Mouse (Mus musculus): ENCODE measurements around the gene Adgrl3. TPM values are rescaled to one million over a fixed set of nuclear protein-coding genes. Genes with fewer than 3 reads are reported as not detected.

The Adgrl3 gene
- 0.55 TPM for polyA plus RNA-seq (2015; fragmentation: Illumina TruSeq; extraction: RNeasy Lipid Tissue Mini Kit (QIAGEN cat#74804); ENCODE audit: insufficient read depth, low read depth, low replicate concordance)

DNA sequence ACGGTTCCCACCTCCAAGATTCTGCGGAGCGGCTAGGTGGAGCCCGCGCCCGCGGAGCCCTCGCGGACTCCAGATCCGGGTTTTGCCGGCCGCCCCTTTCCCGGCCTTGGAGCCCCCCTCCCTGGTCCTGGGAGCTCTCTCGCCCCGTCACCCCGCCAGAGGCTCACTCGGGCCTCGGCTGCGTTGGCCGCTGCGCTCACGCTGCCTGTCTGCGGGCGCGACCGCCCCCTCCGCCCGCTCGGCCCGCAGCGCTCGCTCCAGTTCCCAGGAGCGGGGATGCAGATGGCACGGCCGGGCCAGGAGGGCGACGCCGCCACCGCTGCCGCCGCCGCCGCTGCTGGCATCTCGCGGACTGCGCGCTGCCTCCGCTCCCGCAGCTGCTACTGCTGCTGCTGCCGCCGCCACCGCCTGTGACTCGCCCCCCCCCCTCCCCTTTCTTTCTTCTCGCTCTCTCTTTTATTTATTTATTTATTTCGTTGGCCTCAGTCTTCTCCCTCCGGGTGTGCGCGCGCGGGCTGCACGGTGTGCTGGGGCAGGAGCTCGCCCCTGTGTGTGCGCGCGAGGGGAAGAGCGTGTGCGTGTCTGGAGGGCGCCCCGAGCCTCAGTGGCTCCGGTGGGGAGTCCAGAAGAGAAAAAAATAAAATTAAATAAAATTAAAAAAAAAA lies at the start of gene Adgrl3:
Adgrl3 (plus strand) TSS at position 549 of the 665 bp plus-strand sequence.

